Mouse (Mus musculus) NIH3T3 (cell line): ENCODE measurements at regions not wholly inside any gene's neighbourhood (a gene's known extent, or its start where the extent isn't known, plus 50 kb on each side); places are given as distances from the start of the nearest gene placed in this dataset.

Experiments
- DNase-seq: peaks from one replicate; pipeline ENCODE4 v3.0.0-alpha.2; 2012; ENCODE audit warnings: low read depth

DNA sequence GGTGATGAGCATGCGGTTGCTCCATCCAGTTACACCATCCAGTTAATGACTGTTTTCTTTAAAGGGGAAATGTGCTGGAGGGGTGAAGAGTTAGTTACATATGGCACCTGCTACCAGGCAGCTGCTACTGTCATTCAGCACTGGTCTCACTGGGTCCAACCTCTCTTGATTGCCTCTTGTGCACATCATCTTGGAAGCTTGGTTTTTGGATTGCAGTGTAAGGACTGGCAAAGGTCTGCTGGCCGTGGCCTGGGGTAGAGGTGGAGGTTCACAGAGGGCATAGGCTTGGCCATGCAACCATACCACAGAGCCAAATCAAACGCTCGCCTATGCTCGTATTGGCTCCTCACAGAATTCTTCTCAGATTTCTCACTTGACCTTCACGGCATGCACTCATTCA, 75.1 kb upstream of the Serp2 start:
- no peak for DNase-seq

DNA sequence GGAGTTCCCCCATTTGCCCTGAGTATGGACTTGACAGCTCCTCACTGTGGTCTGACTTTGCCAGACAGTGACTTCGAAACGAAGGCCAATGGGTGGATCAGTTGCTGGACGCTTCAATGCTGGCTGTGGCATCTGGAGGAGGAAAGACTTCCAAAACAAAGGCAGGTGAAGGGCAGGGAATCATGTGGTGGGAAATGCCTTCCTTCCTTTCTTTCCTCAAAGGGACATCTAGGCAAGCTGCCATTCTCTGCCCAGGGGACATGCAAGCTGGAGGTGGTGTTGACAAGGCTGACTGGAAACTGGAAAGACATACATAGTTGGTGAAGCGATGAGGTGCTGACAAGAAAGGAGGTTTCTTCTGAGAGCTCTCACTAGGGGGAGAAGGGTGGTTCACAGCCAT, 74.5 kb upstream of the Serp2 start:
- DNase-seq = peak; percentile 57

DNA sequence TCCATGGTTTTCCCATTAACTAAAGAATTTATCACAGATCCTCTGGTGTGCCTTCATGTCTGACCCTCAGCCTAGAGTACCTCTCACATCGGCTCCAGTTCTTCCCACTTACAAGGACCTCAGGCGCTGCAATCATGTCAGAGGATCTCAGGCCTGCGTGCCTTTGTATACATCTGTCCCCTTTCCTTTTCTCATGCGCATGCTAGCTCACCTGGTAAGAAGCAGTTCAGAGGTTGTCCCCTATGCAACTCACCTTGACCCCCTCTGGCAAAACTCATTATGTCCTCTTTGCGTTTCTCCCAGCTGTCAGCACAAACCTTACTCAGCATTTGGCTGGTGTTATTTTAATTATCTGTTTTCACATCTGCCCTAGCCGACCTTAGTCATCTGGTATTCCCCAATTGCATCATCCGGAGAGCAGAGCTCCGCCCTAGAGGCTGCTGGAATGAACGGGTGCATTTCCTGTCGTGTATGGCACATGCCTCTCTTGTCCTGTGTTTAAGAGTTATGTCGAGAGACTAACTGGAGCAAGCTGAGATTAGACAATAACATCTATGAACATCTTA, 73.3 kb upstream of the Serp2 start:
- peak; percentile 37 for DNase-seq

DNA sequence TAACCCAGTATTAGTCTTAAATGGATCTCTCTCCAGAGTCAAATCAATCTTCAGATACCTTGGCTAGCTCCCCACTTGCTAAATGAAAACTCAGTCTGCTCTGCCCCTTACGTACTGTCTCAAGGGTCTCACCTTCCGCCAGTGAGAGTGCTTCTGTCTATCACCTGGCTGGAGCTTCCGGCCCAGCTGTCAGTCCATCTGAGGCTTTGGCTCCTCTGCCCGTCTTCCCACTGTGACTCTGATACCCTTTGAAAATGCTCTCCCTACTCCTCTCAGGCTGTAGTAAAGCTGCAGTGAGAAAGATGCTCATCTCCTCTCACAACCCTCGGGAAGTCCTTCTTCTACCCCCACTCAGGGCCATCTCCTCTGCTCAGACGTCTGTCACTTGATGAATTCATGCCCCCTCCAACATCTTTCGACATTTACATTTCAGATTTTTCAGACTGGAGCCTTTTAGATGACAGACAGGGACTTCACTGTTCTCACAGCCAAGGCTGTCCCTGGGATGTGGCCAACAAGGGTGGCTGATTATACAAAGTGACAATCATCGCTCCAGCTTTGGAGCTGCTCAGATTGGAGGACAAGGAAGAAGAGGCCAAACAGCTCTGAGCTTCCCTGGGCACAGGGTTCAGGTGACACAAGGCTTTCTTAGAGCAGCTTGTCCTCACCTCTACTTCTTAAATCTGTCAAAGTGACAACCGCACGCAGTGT, 71.6 kb upstream of the Serp2 start:
- no peak for DNase-seq

DNA sequence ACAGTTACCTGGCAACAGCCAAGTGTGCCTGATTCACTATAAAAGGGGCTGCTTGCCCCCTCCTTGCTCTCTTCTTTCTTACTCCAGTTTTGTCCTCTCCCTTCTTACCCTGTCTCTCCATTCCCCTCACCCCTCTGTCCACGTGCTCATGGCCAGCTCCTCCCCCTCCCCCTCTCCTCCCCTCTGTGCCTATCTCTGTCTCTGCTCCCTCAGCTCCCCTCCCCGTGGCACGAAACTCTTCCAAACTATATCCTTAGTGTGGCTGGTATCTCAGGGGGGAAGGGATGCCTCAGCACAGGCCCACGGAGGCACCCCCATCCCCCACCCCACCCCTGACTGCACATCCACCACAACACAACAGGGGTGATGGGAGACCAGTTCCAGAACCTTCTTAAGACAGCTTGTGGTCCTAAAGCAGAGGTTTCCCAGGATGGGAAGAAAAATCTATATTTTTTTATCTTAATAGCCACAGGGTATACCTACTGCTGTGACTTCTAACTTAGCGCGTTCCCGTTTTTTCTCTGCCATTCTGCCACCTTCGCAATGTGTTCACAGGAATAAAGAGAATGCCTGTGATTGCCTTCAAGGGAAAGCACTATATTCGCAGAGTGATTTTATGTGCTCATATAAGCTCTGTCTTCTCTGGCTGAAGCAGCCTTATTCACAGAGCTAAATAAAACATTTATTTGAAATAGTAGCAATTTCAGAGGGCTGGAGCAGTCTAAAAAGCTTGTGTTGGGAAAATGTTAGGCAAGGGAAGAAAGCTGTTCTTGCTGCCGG, 69.1 kb upstream of the Serp2 start:
- no peak for DNase-seq

DNA sequence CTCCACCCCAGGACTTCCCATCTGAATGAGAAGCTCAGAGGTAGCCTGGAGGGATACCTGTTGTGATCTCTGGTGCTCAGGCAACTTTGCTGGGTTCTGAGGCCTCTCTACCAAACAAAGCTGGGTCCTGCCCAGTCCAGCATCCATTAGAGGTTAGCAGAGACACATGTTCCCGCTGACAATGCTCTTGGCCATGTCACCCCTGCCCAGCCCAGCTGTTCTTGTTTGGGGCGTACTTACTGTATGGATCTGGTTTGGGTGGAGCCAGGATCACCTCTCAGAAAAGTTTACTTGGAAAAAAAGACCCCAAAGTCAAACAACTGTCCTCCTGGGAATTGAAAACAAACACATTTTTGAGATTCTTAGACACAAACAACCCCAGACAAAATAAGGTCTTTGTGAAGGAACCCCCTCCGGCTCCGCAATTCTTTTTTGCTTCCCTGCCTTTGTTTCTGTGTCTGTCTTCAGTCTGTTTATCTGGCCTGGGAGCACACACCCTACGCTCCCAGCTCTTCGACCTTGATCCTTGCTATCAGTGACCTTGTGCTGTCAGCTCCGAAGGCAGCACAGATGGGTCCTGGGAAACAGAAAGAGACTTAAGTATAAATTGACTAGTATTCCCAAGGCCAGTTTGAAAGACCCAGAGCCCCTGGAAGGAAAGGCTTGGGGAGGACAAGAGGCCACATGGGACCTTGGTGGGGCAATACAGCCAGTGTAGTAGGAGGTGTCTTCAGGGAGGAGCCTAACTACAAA, 68.1 kb upstream of the Serp2 start:
- no peak for DNase-seq

DNA sequence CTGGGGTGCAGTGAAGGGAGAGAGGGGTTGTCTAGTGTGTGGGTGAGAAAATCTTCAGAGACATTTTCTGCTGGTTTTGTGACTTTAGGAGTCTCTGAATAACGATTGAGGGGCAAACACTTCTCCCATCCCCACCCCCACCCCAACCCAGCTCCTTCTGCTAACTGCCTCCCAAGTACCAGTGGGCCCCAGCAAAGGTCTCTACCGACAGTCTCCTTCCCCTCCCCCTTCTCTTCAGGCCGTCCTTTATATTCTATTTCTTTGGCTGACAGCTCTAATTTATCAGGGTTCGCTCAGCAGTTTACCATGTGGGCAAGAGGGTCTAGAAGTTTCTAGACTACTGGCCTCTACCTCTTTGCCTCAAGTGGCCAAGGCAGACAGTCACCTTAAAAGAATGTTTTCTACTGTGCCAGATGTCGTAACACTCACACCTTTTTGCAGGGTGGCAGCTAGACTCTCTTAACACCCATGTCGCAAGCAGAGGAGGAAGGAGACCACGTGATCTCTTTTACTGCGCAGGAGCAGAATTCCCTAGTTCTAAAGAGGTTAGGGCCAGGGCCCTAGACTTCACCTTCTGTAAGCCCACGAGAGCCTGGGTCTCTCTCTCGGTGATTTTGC, 66.8 kb upstream of the Serp2 start:
- peak; percentile 37 for DNase-seq

DNA sequence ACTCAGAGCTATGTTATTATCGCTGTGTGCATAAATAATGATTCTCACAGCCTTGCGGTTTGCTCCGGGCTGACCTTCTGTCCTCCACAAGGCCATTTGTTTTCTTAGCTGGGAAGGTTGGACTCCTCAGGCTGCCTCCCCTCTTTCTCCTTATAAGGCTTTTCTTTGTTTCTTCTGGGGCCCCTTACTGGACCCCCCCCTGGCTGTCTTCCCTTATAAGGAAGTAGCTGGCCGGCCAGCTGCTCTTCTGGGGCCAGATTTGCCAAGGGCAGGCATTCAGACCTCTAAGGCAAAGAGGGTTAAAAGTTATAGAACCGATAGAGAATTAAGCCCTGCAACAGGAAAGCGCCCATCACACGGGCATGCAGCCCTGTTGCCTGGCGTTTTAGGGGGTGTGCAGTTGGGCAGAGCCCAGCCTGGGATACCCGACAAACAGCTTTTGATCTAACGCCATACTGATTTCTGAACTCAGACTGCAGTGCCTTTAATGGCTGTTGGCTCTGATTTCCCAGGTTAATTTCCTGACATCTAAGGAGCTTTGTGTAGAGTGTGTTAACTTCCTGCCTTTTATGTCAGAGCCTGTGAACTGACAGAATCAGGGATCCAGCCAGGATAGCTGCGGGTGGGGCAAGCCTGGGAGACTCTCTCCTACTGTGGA, 66.1 kb upstream of the Serp2 start:
- no peak for DNase-seq

DNA sequence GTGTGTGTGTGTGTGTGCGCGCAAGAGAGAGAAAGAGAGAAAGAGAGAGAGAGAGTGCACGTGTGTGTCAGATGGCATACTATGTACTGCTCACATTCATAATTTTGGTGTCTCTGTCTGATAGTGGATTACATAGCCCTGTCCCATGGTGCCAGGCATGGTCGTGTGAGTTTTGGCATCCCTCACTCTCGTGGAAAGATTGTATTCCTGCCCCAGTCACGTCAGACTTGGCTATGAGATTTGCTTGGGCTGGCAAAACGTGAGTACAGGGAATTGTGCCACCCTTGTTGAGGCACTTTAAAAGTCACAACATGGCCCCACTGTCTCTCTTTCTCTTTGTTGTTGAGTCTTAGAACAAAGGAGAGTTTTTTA, 62.3 kb upstream of the Serp2 start:
- DNase-seq = no peak

DNA sequence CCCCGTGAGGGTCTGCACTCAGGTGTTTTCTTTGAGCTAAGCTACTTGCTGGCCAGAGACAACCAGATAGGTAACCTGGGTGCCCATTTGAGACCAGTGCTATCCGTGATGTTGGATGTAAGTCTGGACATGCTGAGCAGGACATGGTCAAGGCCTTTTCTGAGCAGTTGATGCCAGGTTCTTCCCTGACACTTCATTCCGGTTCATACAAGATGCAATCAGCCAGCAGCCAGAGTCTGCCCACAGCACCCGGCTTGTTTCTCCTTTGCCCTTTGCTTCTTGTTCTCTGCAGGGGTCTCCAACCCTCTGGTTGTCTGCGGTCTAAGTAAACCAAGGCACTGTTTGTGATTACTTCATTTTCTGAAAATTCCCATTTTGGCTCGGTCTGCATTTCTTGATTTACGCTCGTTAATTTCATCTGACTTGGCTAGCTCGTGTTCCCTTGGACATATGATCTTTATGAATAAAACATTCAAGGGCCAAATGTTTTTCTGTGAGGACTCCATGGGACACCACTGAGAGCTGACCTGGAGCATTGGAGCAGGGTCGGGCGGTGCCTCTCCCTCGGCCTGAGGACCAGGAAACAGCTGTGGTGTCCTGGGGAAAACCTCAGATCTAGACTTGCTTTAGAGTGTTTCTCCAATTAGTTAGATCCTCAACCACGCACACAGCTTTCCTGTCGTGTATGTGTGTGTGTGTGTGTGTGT, 61.8 kb upstream of the Serp2 start:
- no peak for DNase-seq

DNA sequence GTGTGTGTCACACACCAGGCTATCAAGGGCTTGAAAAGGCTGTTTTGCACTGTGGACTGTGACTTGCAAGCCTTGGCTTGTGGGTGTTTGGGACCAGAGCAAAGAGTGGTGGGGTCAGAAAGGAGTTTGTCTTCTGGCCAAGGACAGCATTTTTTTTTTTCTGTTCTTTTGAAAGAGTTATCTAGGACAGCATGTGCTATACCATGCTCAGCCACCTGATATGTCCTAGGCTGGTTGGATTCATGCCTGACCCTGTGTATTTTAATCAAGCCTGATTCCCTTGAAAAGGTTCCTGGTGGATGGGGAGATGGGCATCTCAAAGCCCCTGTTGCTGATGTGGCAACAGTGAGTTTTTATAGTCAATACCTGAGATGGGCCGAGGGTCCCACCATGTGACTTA, 61.2 kb upstream of the Serp2 start:
- DNase-seq = no peak

DNA sequence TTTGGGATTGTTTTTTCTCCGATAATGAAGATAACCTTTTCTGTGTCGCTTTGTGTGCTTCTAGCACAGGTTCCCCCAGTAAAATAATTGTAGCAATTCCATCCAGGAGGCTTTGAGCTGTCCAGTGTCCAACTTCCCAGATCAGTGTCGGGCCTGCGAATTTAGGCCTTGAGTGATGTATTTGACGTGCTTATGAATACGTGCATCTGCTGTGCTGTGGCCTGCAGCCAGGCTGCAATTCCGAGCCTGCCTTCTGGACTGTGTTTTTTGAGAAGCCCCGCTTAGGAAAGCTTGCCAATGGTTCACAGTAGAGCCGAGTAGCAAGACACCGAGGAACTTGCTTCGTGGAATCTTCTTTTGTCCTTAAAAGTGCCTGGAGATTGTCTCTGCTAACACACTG, 60.8 kb upstream of the Serp2 start:
- DNase-seq = no peak

DNA sequence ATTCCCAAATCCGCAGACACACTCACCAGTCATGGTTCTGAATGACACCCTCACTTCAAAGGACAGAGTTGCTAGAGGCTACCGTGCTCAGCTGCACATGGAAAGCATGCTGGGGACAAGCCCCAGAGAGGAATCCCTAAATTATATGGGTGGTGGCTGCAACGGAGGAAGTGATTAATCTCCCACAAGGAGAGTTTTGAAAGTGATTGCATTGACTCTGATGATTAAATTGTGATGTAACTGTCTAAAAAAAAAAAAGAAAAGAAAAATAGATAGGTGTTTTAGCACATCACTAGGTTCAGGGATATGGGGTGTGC, 59.6 kb upstream of the Serp2 start:
- DNase-seq = no peak

DNA sequence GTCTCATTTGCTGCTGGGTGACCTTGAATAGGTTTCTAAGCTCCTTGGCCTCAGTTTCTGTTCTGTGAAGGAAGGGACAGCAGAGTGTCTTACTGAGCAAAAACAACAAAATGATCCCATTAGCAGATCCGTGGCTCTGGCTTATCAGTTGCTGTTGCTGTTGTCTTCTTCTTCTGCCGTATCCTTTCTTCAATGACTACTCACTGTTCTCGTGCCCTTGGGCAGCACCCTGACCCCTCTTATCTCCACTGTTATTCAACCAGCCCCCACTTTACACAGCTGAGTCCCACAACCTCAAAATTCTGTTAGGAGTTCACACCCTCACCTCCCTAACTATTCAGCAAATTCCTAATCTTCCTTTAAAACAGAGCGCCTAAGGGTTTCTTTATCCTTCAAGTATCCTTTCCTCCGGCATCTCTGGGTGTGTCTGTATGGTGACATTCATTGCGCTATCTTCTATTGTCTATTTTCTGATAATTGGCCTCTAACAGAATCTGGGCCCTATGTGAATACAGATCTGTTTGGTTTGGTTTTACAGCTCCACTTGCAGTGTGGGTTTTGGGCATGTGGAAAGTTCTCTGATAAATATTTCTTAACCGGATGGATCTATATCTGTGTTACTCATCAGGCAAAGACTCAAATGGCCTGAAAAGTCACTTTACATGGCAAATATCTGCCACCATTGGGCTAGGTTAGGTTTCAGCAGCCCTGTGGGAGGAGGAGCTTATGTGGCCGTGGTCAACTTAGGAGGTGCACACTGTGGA, 59.1 kb upstream of the Serp2 start:
- DNase-seq = no peak

DNA sequence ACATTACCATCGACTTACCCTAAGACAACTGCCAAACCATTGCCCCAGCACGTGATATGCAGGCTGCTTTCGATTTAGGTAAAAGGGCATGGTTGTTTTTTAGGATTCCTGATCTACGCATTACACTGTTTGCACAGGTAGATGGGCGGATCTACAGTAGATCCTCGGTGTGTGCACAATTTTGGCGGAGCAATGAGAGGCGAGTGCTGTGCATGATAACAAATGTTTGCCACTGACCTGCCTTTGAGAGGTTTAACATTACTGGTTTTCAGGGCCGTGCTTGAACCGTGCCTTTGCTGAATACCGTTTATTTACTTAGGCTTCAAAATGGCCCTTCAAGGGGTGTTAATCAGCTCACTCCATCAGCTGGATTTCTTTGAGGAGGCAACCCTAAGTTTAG, 58.5 kb upstream of the Serp2 start:
- DNase-seq = no peak

DNA sequence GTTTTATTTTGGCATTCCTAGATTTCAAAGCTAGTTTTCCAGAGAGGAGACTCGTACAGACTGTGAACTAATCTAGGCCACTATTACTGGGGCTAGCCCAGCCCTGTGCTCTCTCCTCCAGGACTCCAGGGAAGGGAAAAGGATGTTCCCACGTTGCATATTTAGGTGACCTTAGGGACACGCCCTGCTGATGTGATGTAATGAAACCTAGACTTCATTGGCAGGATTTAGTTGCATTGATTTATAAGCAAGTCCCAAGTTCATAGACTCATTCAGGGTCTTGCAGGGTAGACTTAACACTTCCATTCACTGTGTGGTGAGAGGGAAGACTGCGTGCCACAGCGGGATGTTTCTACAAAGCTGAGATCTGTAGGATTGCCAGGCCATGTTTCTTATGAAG, 58.0 kb upstream of the Serp2 start:
- DNase-seq = no peak

DNA sequence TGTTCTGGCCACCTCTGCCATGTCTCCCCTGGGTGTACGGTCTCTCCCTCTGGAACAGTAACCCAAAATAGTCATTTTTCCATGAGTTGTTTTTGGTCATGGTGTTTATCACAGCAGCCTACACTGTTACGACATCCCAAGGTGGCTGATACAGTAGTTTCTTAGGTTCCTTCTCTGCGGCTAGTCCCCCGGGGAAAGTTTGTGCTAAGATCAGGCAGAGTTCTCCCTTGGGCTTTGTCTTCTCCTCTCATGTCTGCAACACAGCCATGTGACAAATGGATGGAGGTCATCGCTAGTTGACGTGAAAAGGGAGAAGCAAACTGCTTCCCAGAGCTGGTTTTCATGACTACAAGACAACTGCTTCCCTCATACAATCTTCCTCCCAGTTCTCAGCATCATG, 56.9 kb upstream of the Serp2 start:
- no peak for DNase-seq

DNA sequence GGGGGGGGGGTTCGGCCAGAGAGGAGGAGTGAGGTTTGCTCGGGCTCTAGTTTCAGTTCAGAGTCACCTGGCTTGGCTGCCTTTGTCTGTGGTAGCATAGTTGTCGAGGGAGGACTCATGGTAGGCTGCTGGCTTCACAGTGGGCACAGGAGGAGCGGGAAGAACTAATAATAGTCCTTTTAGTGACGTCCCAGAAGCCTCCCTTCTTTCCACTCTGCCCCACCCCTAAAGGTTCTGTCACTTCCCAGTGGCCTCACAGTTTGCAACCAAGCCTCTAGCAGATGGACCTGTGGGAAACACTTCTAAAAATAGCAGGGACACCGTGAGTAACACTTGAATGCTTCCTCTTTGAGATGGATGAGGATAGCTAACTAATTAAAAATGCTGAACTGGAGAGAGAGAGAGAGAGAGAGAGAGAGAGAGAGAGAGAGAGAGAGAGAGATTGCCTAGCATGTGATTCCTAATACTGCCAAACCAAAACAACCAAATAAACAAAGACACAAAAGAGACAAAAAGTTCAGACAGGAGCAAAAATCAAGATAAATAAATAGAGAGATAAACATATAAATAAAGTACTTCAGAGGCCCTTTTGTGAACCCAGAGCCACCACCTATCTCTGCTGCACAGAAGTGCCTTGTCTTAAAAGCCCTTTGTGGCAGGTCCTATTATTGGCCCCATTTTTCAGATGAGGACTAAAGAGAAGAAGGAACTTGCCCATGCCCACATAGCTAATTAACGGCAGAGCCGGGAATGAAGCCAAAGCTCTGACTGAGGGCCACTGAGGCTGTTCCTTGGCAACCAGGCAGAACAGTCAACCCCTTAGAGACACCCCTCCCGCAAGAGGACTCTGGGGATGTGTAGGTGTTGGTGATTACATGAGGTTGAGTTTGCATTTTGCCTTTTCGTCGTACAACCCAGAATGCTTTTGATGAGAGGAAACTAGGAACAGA, 54.0 kb upstream of the Serp2 start:
- DNase-seq = peak; percentile 41
